Mouse (Mus musculus) midbrain, embryonic 15.5 days (tissue): ENCODE results near the gene Zswim4. TPM values are rescaled to one million over a fixed set of nuclear protein-coding genes. Genes with fewer than 3 reads are reported as not detected.

Source experiments
- ATAC-seq: fragments of 200-750 bp; cut with Nextera tagmentation; replicated peaks from 2 replicates; pipeline ENCODE4 v1.8.0; 2017; ENCODE audit warnings: moderate TSS enrichment
- H3K27ac ChIP-seq: fragments of 300-500 bp; sonication (generic); 2 replicates; pipeline ENCODE4 v1.5.1; 2015; ENCODE audit warnings: mild to moderate bottlenecking, inconsistent platforms
- H3K27me3 ChIP-seq: fragments of 300-500 bp; sonication (generic); replicated peaks from 2 replicates; pipeline ENCODE4 v1.6.1; 2015; ENCODE audit warnings: inconsistent platforms
- H3K36me3 ChIP-seq: fragments of 300-500 bp; sonication (generic); replicated peaks from 2 replicates; pipeline ENCODE4 v1.6.1; 2015; ENCODE audit warnings: inconsistent platforms
- H3K4me1 ChIP-seq: fragments of 300-500 bp; sonication (generic); 2 replicates; pipeline ENCODE4 v1.6.1; 2015; ENCODE audit warnings: inconsistent platforms
- H3K4me2 ChIP-seq: fragments of 300-500 bp; sonication (generic); 2 replicates; pipeline ENCODE4 v1.6.1; 2015; ENCODE audit warnings: inconsistent platforms, mild to moderate bottlenecking, moderate library complexity
- H3K4me3 ChIP-seq: fragments of 300-500 bp; sonication (generic); 2 replicates; pipeline ENCODE4 v1.5.1; 2015; ENCODE audit warnings: mild to moderate bottlenecking, inconsistent platforms
- H3K9ac ChIP-seq: fragments of 300-500 bp; sonication (generic); 2 replicates; pipeline ENCODE4 v1.6.1; 2015; ENCODE audit warnings: mild to moderate bottlenecking, inconsistent platforms
- H3K9me3 ChIP-seq: fragments of 300-500 bp; sonication (generic); 2 replicates; pipeline ENCODE4 v1.6.1; 2016; ENCODE audit warnings: inconsistent platforms
- WGBS: fragments of 180-500 bp; shearing (Covaris S2); methylation state at CpG from one replicate; pipeline ENCODE4 v1.1.7; 2015; ENCODE audit warnings: mixed read lengths; 5-methylcytosine and 5-hydroxymethylcytosine counted together
- polyA plus RNA-seq: library from polyadenylated mRNA; unstranded; fragments of >200 nt; fragmentation: Nextera tagmentation; extraction: Ambion mirVana; gene quantifications from 2 replicates; pipeline ENCODE4 v1.2.1, GENCODE M21; 2015

Gene Zswim4
- polyA plus RNA-seq, 1 experiment from 2014 or later, result 33.2 TPM

DNA sequence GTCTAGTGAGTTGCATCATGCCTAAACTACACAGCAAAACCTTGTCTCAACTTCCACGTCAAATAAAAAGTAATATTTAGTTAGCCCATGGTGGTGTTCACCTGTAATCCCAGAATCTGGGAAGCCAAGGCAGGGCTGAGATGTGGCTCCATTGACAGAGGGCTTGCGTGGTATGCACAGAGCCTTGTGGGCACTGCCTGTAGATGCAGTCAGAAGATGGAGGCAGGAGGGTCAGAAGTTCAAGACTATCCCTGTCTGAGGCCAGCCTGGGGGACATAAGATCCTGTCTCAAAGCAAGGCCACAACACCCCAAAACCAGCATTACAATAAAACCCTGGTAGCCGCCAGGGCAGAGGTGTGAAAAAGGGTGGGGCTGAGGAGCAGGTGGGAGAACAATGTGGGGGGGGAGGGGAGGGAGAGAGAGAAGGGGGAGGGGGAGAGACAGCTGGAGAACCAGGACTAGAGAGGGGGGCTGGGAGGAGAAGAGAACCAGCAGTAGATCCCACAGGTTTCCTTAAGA is 42.6 kb downstream of the Zswim4 start:
- Histone ChIP-seq H3K4me2 (no peak overlapping the region), H3K4me3 (no peak overlapping the region), H3K27me3 (no peaks in the 10 kb centered on the region; the same call in 1 of the 2 replicates), H3K4me1 (peaks cover 28% of the 10 kb centered on the region), H3K9me3 (no peaks in the 10 kb centered on the region), H3K36me3 (no peaks in the 10 kb centered on the region), H3K9ac (no peak overlapping the region), H3K27ac (no peak overlapping the region)
- 66% methylated on average over 3 of the region's 3 CpGs for WGBS
- no peak for ATAC-seq

DNA sequence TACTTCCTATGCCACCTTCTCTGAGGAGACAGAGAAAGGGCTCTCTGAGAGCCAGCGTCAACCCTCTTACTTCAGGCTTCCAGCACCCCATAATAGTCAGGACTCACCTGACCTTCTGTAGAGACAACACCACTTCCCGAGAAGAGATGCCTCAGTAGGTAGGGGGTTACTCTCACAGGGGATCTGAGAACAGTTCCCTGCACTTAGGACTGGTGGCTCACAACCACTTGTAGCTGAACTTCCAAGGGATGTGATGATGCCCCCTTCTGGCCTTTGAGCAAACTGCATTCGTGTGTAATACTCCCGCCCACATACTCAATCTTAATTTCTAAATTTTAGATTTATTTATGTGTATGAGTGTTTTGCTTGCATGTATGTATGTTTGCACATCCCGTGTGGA is 43.3 kb downstream of the Zswim4 start:
- peaks cover 24% of the 10 kb centered on the region for H3K4me1 ChIP-seq
- no peak for ATAC-seq
- H3K4me3 ChIP-seq, result no peak overlapping the region
- no peaks in the 10 kb centered on the region; the same call in 1 of the 2 replicates for H3K27me3 ChIP-seq
- no peak overlapping the region for H3K27ac ChIP-seq
- no peaks in the 10 kb centered on the region for H3K9me3 ChIP-seq
- no peak overlapping the region for H3K4me2 ChIP-seq
- H3K36me3 ChIP-seq, result no peaks in the 10 kb centered on the region
- 87% methylated on average over 5 of the region's 5 CpGs for WGBS
- H3K9ac ChIP-seq, result no peak overlapping the region

DNA sequence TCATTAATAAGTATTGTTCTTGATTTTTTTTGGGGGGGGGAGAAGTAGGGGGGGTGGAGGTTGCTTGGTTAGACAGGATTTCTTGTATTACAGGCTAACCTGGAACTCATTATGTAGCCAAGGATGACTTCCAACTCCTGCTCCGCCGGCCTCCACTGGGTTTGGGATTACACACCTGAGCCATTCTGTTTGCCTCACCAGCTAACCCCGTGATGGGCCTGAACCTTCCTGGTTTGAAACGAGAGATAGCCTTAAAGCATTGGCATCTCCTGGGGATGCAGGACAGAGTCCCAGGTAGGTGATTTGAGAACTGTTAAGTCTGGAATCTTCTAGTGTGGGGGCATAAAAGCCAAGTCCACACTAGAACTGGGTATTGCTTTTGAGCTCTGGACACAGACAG is 43.7 kb downstream of the Zswim4 start:
- no peak overlapping the region for H3K27ac ChIP-seq
- no peak overlapping the region for H3K9ac ChIP-seq
- no peaks in the 10 kb centered on the region; the same call in 1 of the 2 replicates for H3K27me3 ChIP-seq
- no peaks in the 10 kb centered on the region for H3K36me3 ChIP-seq
- H3K9me3 ChIP-seq, result no peaks in the 10 kb centered on the region
- no peak overlapping the region for H3K4me3 ChIP-seq
- no peak for ATAC-seq
- H3K4me2 ChIP-seq, result no peak overlapping the region
- WGBS, result 75% methylated on average over 4 of the region's 4 CpGs
- peaks cover 19% of the 10 kb centered on the region for H3K4me1 ChIP-seq

DNA sequence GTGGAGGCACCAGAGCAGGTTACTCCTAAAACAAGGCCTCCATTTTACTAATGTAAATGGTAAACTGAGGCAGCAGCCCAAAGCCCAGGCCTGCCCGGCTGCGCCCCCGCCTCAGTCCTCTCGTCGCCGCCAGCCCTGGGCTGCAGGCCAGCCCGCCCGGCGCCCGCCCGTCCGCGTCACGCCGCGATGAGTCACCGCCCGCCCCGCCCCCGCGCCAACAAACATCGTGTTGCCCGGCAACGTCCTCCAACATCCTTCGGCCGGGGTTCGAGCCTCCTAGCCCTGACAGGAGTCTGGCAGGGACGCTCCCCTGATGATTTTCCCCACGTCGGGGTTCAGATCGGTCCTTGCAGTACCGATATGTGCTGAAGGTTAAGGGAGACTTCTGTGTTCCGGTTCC is 44.3 kb downstream of the Zswim4 start:
- Histone ChIP-seq H3K4me1 (peaks cover 13% of the 10 kb centered on the region), H3K36me3 (no peaks in the 10 kb centered on the region), H3K27me3 (peaks cover 4% of the 10 kb centered on the region; the same call in 1 of the 2 replicates), H3K27ac (no peak overlapping the region), H3K4me3 (peak overlapping the region; percentile 3; the same call in 1 of the 2 replicates), H3K4me2 (peak overlapping the region; percentile 30), H3K9me3 (no peaks in the 10 kb centered on the region), H3K9ac (peak overlapping the region; percentile 6; the same call in 1 of the 2 replicates)
- peak; percentile 49; the same call in 1 of the 2 replicates for ATAC-seq
- WGBS, result 4% methylated on average over 33 of the region's 33 CpGs

DNA sequence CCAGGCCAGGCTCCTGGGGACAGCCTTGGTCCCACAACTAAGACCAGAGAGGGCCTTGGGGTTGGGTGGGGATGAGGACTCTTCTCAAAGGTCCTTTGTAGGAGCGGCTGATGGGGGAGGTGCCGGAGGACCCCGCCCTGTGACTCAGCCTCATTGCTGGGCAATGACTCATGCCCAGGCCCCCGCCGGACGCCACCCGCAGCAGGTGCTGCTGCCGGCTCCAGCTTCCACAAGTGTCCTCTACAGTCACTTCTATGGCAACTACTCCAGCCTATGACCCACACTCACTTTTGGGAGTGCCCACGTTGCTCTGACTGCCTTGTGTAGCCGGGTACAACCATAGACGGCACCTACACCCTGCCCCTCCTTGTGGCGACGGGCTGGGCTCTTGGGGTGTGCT is 44.8 kb downstream of the Zswim4 start:
- ATAC-seq, result peak; percentile 44; the same call in 1 of the 2 replicates
- H3K4me3 ChIP-seq, result no peak overlapping the region
- no peak overlapping the region for H3K9ac ChIP-seq
- H3K4me1 ChIP-seq, result peaks cover 10% of the 10 kb centered on the region
- peaks cover 5% of the 10 kb centered on the region; the same call in 1 of the 2 replicates for H3K27me3 ChIP-seq
- H3K9me3 ChIP-seq, result no peaks in the 10 kb centered on the region
- peak overlapping the region; percentile 30; the same call in 1 of the 2 replicates for H3K4me2 ChIP-seq
- H3K36me3 ChIP-seq, result no peaks in the 10 kb centered on the region
- H3K27ac ChIP-seq, result 0 out of 2 replicates have a peak overlapping the region, but pooled peaks have one; percentile 23
- WGBS, result 51% methylated on average over 13 of the region's 13 CpGs

DNA sequence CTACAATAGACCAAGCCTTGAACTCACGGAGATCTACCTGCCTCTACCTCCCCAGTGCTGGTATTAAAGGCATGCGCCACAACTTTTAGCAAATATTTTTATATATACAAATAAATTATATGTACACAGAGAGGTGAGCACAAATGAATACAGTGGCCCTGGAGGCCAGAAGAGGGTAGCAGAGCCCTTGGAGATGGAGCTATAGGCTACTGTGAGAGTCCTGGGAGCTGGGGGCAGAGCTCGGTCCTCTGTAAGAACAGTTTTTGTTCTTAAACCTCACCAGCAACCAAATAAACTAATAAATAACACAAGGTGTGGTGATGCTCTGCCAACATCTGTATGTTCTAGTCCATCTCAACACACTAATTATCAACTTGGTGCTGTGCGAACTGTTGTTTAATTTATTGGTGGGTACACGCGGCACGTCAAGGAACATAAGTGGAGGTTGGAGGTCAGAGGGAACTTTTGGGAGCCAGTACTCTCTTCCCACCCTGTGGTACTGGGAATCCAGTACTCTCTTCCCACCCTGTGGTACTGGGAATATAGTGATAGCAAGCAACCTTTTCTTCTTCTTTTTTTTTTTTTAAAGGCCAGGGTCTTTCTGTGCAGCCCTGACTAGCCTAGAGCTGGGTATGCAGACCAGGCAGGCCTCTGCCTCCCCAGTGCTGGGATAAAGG is 46.5 kb downstream of the Zswim4 start:
- H3K9ac ChIP-seq, result no peak overlapping the region
- no peak for ATAC-seq
- H3K4me2 ChIP-seq, result no peak overlapping the region
- H3K4me1 ChIP-seq, result peaks cover 17% of the 10 kb centered on the region
- H3K9me3 ChIP-seq, result no peaks in the 10 kb centered on the region
- no peak overlapping the region for H3K4me3 ChIP-seq
- H3K36me3 ChIP-seq, result no peaks in the 10 kb centered on the region
- H3K27me3 ChIP-seq, result peaks cover 5% of the 10 kb centered on the region; the same call in 1 of the 2 replicates
- H3K27ac ChIP-seq, result no peak overlapping the region
- WGBS, result 94% methylated on average over 7 of the region's 7 CpGs

DNA sequence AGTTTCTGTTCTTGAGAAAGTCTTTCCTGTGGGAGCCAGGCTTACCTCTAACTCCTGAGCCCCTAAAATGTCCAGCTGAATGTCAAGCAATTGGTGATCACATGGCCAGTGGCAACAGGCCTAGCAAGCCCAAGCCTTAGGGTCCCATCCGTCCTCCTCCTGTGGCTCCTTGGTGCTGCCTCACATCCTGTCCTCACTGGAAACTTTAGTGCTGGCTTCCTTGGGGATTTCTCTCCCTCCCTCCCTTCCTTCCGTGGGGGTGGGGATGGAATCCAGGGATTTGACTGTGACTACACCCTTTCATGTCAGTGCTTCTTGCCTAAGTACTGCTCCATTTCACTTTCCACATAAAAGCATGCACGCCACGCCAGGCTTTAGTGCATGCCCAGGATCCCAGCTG is 47.3 kb downstream of the Zswim4 start:
- 59% methylated on average over 4 of the region's 4 CpGs for WGBS
- no peaks in the 10 kb centered on the region for H3K9me3 ChIP-seq
- ATAC-seq, result no peak
- no peak overlapping the region for H3K27ac ChIP-seq
- H3K9ac ChIP-seq, result no peak overlapping the region
- peaks cover 22% of the 10 kb centered on the region for H3K4me1 ChIP-seq
- no peak overlapping the region for H3K4me3 ChIP-seq
- peaks cover 5% of the 10 kb centered on the region; the same call in 1 of the 2 replicates for H3K27me3 ChIP-seq
- no peak overlapping the region for H3K4me2 ChIP-seq
- no peaks in the 10 kb centered on the region for H3K36me3 ChIP-seq

DNA sequence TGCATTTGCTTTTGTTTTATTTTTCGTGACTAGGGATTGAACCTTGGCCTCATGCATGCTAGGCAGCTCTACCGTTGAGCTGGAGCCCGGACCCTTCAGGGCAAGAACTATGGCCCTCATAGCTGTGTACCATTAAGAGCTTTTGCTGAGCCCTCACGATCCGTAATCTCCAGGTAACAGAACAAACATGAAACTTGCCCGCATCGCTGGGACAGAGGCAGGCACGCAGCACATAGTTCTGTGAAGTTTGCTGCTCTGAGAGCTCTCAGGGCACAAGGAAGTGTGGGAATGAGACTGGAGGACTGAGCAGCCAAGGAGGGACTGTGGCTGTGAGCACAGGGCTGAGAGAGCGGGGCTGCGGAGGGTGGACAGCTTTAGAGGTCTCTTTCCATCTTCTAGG is 48.2 kb downstream of the Zswim4 start:
- H3K9ac ChIP-seq, result no peak overlapping the region
- peaks cover 28% of the 10 kb centered on the region for H3K4me1 ChIP-seq
- H3K4me3 ChIP-seq, result no peak overlapping the region
- WGBS, result 88% methylated on average over 10 of the region's 10 CpGs
- no peak for ATAC-seq
- H3K9me3 ChIP-seq, result no peaks in the 10 kb centered on the region
- H3K27ac ChIP-seq, result no peak overlapping the region
- H3K27me3 ChIP-seq, result peaks cover 5% of the 10 kb centered on the region; the same call in 1 of the 2 replicates
- no peak overlapping the region for H3K4me2 ChIP-seq
- no peaks in the 10 kb centered on the region for H3K36me3 ChIP-seq

DNA sequence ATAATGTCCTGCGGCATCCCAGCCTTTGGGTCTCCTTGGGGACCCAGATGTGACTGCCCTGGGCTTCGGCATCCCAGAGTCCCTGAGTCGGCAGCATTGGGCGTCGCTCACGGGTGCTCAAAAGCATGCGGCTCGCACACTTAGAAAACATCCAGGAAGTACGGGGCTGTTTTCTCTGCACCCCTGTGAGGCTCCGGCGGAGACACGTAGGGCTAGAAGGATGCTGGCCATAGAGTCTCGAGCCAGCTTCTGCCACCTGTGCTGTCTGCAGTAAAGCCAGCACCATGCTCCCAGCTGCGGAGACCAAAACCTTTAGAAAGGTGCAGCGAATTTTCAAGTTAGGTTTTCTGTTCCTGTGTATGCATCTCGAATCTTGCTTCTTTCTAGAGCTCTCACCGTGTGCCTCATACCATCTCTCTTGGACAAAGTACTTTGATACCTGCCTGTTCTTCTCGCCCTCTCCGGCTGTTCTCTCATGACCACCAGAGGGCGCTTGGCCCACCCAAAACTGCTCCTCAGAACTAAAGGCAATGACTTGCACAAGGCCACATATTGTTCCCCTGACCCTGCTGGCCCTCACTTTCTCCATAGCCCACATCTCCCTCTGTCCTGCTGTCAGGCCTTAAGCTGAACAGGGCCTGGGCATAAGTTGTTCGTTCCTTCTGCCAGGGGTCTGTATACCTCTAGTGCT is 49.6 kb downstream of the Zswim4 start:
- 6% methylated on average over 21 of the region's 21 CpGs for WGBS

DNA sequence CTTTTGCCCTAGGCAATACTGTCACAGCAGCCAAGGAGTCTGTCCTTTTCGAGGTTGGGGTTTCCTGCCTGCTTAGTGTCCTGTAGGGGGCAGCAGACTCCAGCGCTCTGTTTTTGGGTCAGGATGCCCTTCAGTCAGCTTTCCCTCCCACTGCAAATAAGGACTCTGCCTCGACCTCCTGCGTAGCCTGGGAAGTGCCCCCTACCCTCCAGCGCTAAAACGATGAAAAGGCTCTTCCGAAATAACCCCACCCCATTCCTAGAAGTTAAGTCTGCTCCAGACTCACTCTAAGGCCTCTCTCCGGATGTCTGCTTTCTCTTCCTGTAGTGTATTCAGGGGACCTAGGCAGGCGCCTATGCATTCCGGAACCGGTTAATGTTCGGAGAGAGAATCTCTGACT is 50.3 kb downstream of the Zswim4 start:
- Histone ChIP-seq H3K36me3 (no peaks in the 10 kb centered on the region), H3K4me3 (peak overlapping the region; percentile 10), H3K9me3 (no peaks in the 10 kb centered on the region), H3K27ac (no peak overlapping the region), H3K4me2 (peak overlapping the region; percentile 47), H3K4me1 (peaks cover 35% of the 10 kb centered on the region), H3K27me3 (0 out of 2 replicates have a peak, but pooled peaks cover 5% of the 10 kb centered on the region), H3K9ac (no peak overlapping the region; the same call in 1 of the 2 replicates)
- 0 out of 2 replicates have a peak, but pooled peaks have one; percentile 6 for ATAC-seq
- under 1% methylated on average over 12 of the region's 12 CpGs for WGBS

More for the DNA sequence above, 49.6 kb downstream of the Zswim4 start:
- Histone ChIP-seq H3K27me3 (0 out of 2 replicates have a peak, but pooled peaks cover 5% of the 10 kb centered on the region), H3K36me3 (no peaks in the 10 kb centered on the region), H3K9me3 (no peaks in the 10 kb centered on the region), H3K9ac (no peak overlapping the region; the same call in 1 of the 2 replicates), H3K4me3 (peak overlapping the region; percentile 10), H3K4me2 (peak overlapping the region; percentile 47), H3K4me1 (peaks cover 33% of the 10 kb centered on the region), H3K27ac (peak overlapping the region; percentile 6; the same call in 1 of the 2 replicates)
- ATAC-seq, result no peak

DNA sequence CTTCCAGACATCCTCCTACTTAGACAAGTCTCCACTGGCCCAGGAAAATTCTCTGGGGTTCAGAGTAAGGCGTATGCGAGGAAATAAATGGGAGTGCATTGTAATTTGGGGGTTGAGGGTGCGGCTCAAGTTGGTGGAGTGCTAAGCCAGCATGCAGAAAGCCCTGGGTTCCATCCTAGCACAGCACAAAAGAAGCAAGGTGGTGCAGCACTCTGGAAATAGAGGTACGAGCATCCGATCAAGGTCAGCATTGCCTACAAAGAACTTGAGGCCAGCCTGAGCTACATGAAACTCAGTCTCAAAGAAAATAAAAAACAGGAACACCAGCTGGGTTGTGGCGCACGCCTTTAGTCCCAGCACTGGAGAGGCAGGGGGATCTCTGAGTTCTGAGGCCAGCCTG is 51.7 kb downstream of the Zswim4 start, which contains the start of gene Nanos3:
Gene Nanos3, minus strand, starts transcription at position 101 of the 400 bp plus-strand sequence.
- Histone ChIP-seq H3K4me3 (peak within 1 kb of the TSS; percentile 83), H3K4me1 (peaks cover 50% of the 10 kb centered on the region), H3K27ac (peak within 1 kb of the TSS; percentile 92), H3K9me3 (no peaks in the 10 kb centered on the region), H3K36me3 (no peaks in the 10 kb centered on the region), H3K27me3 (0 out of 2 replicates have a peak, but pooled peaks cover 5% of the 10 kb centered on the region), H3K9ac (peak within 1 kb of the TSS; percentile 94), H3K4me2 (peak within 1 kb of the TSS; percentile 79)
- 94% methylated on average over 7 of the region's 7 CpGs for WGBS
- ATAC-seq, result no peak
